Mouse (Mus musculus) brown adipose tissue, adult 24 weeks (tissue): ENCODE measurements around the gene Foxp1. TPM values are rescaled to one million over a fixed set of nuclear protein-coding genes. Genes with fewer than 3 reads are reported as not detected.

Source experiments
- H3K27ac ChIP-seq: fragments of 200-500 bp; replicated peaks from 2 replicates; pipeline ENCODE4 v1.5.1; 2012; ENCODE audit warnings: low read depth, mild to moderate bottlenecking, low read length
- H3K4me1 ChIP-seq: fragments of 200-500 bp; 2 replicates; pipeline ENCODE4 v1.6.1; 2012; ENCODE audit warnings: low read length, mixed read lengths; ENCODE audit not compliant: control insufficient read depth, insufficient read depth, insufficient read length
- H3K4me3 ChIP-seq: fragments of 200-500 bp; 2 replicates; pipeline ENCODE4 v1.5.1; 2012; ENCODE audit warnings: low read depth, mild to moderate bottlenecking, low read length, moderate library complexity; ENCODE audit not compliant: insufficient read depth
- polyA plus RNA-seq: library from polyadenylated mRNA; stranded (reverse); fragments of >200 nt; gene quantifications from 2 replicates; pipeline ENCODE4 v1.2.4, GENCODE M21; 2012; ENCODE audit not compliant: missing spikeins, insufficient read depth, insufficient read length

The Foxp1 gene
- polyA plus RNA-seq, 1 experiment = 10.1 TPM

DNA sequence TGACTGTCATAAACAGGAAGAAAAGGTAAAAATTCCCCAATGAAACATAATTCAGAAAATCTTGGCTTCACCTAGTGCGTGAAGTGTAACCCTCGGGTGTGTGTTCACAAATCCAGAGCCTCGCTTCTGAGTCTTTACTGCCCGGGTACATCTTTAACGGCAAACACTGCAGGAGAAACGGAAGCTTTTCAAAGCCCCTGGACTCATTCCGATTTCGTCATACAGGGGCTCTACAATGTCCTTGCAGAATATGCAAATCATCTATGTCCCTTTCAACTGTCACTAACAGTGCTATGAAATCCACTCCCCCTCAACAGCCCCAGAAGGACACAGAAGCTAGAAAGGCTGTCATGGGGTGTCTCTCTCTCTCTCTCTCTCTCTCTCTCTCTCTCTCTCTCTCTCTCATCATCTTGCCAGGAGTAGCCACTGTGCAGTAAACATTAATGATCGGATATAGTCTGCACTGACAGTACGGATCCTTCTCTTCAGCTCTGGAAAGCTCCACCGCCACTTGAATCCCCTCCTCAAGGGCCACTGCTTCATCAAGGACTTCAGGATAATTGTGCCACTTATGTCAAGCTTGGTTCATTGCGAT lies 331.4 kb downstream of the Foxp1 start:
- H3K4me3 ChIP-seq = no peak overlapping the region
- peaks cover 8% of the 10 kb centered on the region; the same call in 1 of the 2 replicates for H3K4me1 ChIP-seq
- H3K27ac ChIP-seq = no peak overlapping the region

DNA sequence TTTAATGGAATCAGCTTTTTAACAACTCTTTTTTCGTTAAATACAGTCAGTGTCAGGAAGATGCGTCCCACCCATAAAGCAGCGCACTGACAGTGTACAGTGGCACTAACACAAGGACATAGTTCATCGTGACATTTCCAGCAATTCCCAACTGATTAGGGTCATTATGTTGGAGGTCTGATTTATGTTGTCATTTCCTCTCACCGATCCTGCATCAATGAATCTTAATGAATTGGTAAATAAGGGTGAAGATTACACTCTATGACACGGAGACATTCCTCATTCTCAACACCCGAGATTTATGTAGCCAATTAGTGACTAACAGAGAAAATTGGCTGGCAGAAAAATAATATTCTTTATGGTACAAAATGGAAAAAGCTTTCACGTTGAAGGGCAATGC lies 332.6 kb downstream of the Foxp1 start:
- Histone ChIP-seq H3K27ac (no peak overlapping the region), H3K4me3 (no peak overlapping the region), H3K4me1 (peaks cover 8% of the 10 kb centered on the region; the same call in 1 of the 2 replicates)

DNA sequence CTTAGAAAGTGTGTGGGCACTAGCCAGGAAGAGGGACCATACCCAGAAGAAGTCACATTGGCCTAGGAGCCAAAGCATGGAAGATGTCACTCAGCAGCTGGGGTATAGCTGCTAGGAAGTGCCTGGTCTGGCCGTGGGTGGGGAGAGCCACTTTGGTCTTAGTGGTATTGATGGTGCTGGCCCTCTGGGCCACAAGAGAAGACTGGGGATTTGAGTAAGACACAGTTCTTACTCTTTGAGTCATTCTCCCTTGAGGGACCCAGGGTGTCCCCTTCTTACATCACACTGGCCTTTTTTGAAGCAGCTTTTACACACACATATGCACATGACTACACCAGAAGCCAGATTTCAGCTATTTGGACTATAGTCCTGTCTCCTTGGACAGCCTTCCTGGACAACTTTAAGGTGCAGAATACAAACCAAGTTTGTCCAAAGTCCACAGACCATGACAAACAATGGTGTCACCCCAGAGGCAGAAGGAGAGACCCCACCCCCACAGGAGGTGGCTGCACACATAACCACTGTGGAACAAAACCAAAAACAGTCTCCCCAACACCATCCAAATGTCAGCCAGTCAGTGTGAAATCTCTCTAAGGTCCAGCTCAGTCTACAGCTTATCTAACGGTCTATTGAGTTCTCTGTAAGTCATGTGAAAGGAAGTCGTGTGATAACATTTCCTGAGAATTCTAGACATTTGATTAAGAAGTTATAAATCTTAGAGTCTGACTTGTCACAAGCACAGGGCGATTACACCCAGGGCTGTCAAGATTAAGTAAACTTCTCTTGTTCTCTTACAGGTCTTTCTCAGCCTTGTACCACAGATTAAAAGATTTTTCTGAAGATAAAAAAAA lies 333.9 kb downstream of the Foxp1 start:
- H3K4me1 ChIP-seq = peaks cover 5% of the 10 kb centered on the region; the same call in 1 of the 2 replicates
- no peak overlapping the region; the same call in 1 of the 2 replicates for H3K27ac ChIP-seq
- H3K4me3 ChIP-seq = no peak overlapping the region

DNA sequence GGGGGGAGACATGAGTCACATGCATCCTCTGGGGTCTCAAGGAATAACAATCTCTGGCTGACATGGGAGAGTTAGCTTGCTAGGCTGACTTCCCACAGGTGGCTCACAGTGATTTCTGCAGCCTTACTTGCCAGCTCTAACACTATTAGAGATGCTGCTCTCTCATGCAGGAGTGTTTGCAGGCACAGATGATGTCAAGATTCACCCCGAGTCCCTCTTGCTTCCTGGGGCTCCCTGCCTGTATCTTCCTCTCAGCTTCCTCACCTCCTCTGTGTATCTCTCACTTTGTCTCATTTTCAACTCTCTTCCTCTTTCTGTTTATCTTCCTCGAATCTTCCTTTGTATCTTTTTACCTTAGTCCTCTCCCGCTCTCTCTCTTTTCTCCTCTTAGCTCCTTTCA lies 334.6 kb downstream of the Foxp1 start:
- H3K27ac ChIP-seq = no peak overlapping the region
- H3K4me3 ChIP-seq = no peak overlapping the region
- peaks cover 4% of the 10 kb centered on the region; the same call in 1 of the 2 replicates for H3K4me1 ChIP-seq

DNA sequence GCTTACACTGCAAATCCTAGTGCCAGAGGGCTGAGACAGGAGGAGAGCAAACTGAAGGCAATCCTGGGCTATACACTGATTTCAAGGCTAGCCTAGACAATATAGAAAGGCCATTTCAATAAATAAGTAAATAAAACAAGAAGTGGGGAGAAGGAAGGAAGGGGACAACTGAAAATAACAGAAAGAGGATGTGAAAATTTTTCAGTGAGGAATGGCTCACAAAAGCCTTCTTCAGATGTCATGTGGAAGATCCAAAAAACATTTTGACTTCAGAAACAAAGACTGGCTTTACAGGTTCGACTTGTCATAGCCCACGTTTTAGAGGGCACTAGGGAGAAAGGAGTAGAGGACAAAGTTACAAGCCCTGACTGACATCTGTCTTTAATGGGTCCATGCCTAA lies 335.1 kb downstream of the Foxp1 start:
- H3K4me1 ChIP-seq = peaks cover 4% of the 10 kb centered on the region; the same call in 1 of the 2 replicates
- no peak overlapping the region for H3K4me3 ChIP-seq
- no peak overlapping the region for H3K27ac ChIP-seq

DNA sequence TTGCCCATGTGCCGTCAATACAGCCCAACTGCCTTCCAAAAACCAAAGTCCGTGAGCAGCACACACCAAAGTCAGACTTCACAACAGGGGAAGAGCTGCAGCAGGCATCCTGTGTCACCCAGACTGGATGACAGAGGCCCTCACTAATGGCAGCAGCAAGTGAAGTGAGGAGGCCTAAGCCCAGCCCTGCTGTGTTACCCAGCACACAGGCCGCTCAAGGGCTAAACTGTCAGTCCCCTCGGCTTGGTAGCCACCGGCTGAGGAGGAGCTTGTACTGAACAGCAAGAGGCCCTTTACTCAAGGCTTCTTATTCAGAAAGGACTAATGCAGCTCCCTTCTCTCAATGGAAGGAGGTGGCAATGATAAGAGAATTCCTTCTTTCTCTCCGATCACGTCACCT lies 336.0 kb downstream of the Foxp1 start:
- Histone ChIP-seq H3K4me3 (no peak overlapping the region), H3K27ac (no peak overlapping the region), H3K4me1 (peaks cover 4% of the 10 kb centered on the region; the same call in 1 of the 2 replicates)

DNA sequence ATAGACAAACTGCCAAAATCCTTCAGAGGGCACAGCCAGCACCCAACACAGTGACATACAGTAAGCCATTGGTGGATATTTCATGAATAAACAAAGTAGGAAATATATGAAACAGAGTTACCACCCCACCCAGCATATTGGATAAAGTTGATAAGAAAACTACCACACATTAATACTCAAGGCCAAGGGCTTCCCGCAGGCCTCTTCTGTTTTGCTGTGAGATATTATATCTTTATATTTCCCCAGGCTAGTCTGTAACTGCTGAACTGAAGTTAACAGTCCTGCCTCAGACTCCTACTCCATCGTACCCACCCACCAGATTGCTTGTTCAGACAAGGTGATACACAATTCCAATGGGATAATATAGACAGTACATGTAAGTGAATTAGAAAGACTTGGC lies 336.7 kb downstream of the Foxp1 start:
- no peak overlapping the region for H3K4me3 ChIP-seq
- H3K27ac ChIP-seq = no peak overlapping the region
- H3K4me1 ChIP-seq = peaks cover 4% of the 10 kb centered on the region; the same call in 1 of the 2 replicates

DNA sequence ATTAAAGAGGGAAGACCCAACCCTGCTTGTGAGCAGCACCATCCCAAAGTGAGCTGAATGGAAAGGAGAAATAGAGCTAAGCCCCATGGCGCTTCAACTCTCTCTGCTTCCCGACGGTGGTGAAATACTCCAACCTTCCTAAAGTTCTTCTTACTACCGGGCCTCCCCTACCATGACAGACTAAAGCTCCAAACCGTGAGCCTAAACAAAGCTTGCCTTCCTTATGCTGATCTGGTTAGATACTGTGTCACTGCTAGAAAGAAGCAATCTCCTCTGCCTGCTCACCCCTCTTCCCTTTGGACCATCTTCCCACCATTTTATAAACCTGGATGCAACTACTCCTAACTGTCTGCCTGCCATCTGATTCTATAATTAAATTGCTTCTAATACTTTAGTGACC lies 338.5 kb downstream of the Foxp1 start:
- H3K27ac ChIP-seq = no peak overlapping the region
- no peak overlapping the region for H3K4me3 ChIP-seq
- peaks cover 4% of the 10 kb centered on the region; the same call in 1 of the 2 replicates for H3K4me1 ChIP-seq

DNA sequence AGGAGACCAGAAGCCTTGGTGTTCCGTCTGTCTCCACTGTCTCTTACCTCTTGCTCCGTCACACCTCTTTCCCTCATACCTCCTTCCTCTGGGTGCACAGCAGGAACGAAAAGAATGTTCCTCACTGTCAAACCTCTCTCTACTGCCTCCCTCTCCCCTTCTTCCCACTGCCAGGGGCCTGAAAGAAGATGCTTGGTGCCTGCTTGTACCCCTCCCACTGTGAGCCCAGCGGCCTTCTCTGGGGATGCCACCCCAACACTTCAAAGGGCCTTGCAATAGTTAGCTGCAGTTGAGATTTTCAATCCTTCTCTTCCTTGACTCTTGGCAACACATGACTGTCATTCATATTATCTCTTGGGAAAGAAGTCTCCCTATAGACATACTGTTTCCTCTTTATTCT lies 339.7 kb downstream of the Foxp1 start:
- Histone ChIP-seq H3K4me3 (no peak overlapping the region), H3K27ac (no peak overlapping the region), H3K4me1 (no peaks in the 10 kb centered on the region)

DNA sequence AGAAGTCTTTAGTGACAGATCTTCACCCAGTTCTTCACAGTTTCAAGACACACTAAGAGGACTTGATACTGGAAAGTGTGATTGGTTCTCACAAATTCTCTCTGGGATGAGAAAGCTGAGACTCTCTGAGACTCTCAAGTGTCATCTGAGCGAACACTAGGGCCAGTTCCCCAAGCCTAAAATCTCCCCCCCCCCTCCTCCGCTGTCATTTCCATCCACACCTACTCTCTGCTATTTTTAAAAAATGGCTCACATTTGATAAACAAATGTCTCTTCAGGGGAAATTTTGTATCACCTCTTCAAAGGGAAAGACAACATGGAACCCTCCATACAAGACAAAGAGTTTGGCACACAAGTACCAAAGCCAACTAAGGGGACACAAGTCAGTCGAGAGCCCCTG lies 346.3 kb downstream of the Foxp1 start:
- H3K27ac ChIP-seq = no peak overlapping the region
- H3K4me3 ChIP-seq = no peak overlapping the region
- H3K4me1 ChIP-seq = peaks cover 8% of the 10 kb centered on the region

DNA sequence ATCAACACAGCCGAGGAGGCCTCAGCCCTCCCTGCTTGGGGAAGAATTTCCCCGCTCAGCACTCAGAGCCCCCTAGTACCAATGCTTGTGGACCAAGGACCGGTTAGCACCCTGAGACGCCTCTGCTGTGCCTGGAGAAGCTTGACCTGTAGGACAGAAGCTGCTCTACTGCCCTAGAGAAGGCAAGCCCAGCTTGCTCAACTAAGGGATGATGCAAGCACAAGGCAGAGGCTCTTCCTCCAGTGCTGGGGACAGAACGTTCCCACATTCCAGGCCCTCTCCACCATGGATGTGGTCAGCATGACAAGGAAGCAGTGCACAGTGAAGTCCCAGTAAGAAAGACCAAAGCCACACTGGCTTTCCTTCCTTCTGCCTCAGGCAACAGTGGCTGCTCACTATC lies 347.1 kb downstream of the Foxp1 start:
- H3K4me3 ChIP-seq = no peak overlapping the region
- no peak overlapping the region for H3K27ac ChIP-seq
- peaks cover 8% of the 10 kb centered on the region for H3K4me1 ChIP-seq

DNA sequence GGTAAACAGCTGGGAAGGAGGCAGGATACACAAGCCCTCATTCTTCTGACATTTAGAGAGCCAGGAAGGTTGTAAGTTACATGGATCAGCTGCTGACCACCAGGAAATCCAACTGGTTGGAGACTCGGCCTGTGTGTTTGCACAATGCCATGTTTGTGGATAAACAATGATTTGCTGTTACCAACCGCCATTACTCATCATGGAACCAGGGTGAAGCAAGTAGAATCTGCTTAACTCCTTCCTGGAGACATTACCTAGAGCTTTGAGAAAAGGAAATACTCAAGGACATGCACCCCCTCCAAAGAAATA lies 348.7 kb downstream of the Foxp1 start:
- H3K4me3 ChIP-seq = no peak overlapping the region
- H3K4me1 ChIP-seq = peaks cover 8% of the 10 kb centered on the region
- no peak overlapping the region for H3K27ac ChIP-seq

DNA sequence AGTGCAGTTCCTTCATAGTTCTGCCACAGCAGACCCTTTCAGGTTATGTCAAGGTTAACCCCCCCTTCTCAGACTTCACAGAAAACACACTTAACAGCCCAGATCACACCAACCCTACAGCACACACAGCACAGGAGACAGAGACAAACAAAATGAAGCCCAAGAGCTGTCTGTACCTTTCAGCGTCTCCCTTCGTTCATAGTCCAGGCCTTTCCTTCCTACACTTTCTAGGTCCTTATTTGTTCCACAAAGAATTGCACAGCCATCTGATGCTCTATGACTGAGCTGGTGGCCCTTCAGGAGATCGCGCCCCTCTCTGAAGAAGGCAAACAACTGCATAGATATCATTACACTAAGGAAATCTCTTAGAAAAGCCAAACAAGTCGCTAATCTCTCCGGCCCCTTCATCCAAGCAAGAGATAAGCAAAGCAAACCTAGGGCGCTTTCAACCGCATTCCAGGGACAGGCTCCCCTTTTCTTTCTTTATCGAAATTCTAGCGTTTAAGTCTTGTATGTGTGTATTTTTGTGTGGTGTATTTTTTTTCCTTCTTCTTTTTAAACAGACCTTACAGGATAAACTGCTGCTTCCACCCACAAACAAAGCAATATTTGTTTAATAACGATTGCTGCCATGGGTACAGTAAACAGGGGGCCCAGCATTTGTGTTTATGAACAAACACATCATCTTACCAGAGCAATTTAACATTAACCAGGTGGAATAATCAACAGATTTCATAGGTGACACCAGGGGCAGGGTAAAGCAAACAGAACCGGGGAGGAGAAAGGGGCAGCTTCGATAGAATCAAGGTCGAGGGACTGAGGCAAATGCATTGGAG lies 349.2 kb downstream of the Foxp1 start:
- no peak overlapping the region for H3K4me3 ChIP-seq
- H3K27ac ChIP-seq = no peak overlapping the region

DNA sequence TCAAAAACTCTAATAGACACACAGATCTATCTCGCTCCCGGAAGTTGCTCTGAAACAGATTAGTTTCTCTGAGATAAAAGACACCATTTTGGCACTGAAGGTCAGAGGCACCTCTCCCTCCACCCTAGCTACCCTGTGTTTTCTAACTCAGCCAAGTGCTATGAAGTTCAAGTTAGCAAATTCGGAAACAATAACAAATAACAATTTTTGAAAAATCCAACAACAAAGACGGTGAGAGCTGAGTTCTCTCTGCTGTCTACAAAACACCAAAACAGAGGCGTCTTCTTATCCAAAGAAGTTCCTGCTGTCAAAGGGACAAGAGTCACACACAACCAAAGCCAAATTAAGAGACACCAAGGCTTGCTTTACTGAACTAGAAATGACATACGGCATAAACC lies 349.9 kb downstream of the Foxp1 start:
- H3K27ac ChIP-seq = no peak overlapping the region
- no peak overlapping the region for H3K4me3 ChIP-seq
- H3K4me1 ChIP-seq = peaks cover 8% of the 10 kb centered on the region

More for the DNA sequence above, 349.2 kb downstream of the Foxp1 start:
- peaks cover 8% of the 10 kb centered on the region for H3K4me1 ChIP-seq

DNA sequence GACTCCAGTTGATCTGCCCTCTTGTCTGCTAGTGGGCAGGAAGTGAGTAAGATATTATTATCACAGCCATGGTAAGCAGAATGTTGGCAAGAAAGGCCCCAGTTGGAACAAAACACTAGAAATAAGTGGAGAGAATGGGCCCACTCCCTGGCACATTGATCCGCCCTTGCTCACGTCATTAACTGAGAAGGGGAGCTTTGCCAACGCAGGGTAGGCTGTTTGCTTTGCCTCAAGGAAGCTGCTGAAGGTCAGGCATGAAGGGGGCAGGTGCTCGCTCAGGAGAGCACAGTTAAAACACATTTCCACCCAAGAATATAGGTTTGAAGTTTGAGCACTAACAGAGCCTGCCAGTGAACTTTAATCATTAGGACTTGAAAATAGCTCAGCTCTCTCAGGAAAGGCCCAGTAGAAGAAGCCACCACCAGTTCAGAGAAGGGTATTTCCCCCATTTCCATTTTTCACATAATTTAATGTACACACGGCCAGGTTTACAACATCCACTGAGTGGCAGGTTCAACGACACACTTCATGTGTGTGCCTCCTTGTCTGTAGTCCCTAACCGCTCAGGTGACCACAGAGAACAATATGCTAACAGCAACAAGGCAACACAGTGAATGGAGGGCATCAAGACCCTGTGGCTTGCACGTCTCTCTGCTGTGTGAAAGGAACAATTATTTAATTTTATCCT lies 350.5 kb downstream of the Foxp1 start:
- Histone ChIP-seq H3K4me1 (peaks cover 8% of the 10 kb centered on the region), H3K27ac (no peak overlapping the region), H3K4me3 (no peak overlapping the region)
